Mouse (Mus musculus): Measurements from ENCODE around the gene B230118H07Rik.

Gene B230118H07Rik

DNA sequence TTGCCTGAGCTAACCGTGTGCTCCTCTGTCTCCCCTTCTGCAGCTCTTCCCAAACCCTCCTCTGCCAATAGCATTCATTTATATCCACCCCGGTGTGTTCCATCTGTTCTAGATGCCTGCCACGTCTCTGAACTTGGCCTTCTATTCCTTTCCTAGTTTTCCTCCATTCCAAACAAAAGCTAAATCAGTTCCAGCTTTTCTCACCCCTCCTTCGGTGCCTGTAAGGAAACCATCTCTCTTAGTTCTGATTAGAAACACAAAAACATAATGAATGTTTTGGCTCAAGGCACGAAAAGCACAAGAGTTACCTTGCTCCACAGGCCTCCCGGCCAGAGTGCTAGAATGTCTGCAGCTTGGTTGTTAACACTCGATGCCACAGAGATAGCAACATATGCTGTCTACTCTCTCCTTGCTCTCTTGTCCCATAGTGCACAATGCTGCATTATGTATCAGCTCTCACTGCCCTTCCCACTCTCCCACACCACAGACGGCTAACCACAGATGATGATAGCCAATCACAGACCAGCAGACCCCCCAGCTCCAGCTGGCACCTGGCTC, at the start of gene B230118H07Rik, which contains the start of gene Rag1:
B230118H07Rik (minus strand) TSS at position 419 of the 558 bp plus-strand sequence.
Rag1 (minus strand) TSS at position 388 of the 558 bp plus-strand sequence.
- CTCF ChIA-PET = interaction anchor here in 1 of 4 experiments (1.1 kb wide), 1 partner anchor 177 kb away, joined by 5 read pairs; no protein-coding TSS in a partner anchor

DNA sequence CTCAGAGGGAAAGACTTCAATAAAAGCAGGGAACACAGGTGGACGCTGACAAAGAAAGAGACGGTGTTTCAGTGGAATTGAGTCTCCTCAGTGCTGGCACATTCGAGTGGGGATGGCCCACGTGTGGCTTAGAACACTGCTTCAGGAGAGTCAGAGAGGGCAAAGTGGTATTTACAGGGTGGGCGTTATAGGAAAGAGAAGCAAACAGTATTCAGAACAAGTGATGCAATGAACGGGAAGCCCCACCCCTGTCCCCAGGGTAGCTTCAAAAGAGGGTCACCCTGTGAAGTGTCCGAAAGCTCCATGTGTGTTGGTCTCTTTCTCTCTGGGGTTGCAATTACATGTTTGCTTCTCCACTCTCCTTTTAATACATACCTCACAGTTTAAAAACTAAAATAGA, 46.3 kb upstream of the B230118H07Rik start:
- POLR2A ChIA-PET = no interaction called here
- CTCF ChIA-PET = interaction anchor here in 1 of 4 experiments (0.6 kb wide), 1 partner anchor 354 kb away, joined by 8 read pairs; no protein-coding TSS in a partner anchor

More for the DNA sequence above, at the start of gene B230118H07Rik, which contains the start of gene Rag1:
- POLR2A ChIA-PET = interaction anchor here in 2 of 4 experiments (0.6 to 1.5 kb wide), 2 partner anchors 49 to 161 kb away, joined by 3 read pairs; no protein-coding TSS in a partner anchor

DNA sequence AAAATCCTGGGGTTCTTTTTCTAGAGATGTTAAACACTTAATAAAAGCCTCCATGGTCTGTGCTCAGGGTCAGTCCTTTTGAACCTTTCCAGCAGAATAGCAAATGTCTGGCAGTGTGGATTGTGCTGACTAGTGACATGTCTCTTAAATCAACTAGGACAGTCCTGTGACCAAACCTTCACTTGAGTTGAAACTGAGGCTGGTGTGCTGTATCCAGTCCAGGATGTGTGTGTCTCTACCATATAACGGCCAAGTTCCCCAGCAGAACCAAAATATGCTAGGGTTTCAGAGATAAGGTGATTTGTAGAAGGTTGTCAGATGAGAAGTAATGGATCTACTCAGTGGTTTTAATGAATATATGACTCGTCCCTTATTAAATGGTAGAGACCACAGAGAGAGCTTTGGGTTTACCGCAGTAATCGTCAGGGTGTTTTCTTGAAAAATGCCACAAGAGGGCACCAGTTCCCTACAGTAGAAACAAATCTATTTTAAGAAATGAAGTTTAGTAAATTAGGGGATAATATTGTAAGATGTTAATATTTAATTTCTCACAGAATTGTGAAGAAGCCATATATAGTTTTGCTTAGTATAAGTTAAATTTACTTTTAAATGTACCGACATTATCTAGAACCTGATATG, 44.4 kb upstream of the B230118H07Rik start:
- ChIA-PET POLR2A (interaction anchor here in 2 of 4 experiments (0.7 to 1.0 kb wide), 2 partner anchors 14 kb away, joined by 3 read pairs; no protein-coding TSS in a partner anchor), CTCF (interaction anchor here in 3 of 4 experiments (0.6 to 2.0 kb wide), 23 partner anchors 10 to 884 kb away, joined by 3 to 10 read pairs (median 3); partner anchors contain the start of gene Traf6 (in 1 of the 3))

DNA sequence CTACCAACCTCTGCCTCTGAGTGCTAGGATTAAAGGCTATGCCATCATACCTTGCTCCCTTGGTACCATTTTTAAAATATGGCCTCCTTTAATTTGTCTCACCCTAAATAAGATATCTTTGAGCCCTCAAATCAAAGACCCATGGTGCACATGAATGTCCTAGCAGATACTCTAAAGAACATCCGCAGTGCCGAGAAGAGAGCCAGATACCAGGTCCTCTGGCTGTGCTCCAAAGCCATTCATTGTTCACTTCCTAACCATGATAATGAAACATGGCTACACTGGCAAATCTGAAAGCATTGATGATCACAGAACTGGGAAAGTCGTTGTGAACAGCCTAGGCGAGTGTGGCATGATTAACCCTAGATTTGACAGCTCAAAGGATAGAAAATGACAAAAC, 43.7 kb upstream of the B230118H07Rik start:
- CTCF ChIA-PET = interaction anchor here (0.7 to 2.0 kb wide), 10 partner anchors 15 to 355 kb away, joined by 3 to 6 read pairs (median 4); partner anchors contain the start of gene Traf6 (in 1 of the 4)
- POLR2A ChIA-PET = interaction anchor here in 1 of 4 experiments (1.0 kb wide), 1 partner anchor 14 kb away, joined by 3 read pairs; no protein-coding TSS in a partner anchor

DNA sequence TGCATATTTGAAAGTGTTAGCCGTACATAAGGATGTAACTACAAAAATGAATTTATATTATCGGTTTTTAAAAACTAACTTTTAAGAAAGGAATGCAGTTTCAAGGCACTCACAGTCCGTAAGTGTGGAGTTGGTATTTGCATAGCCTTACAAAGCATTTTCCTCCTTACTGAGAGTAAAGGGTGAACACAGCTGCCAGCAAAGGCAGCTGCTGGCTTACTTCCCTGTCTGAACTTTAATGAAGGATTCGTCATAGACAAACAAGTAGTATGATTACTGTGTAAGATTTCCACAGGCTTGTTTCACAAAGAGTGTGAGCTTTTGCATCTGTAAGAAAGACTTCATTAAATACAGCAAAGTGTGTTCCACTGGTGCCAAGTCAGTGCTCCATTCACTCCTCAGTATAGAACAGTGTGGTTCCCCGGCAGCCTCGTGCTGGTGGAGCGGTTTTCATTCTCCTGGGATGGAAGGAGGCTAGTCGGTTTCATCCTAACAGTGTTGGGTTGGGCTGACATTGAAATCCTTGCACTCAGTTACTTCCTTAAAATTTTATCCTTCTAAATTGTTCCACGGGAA, 41.0 kb upstream of the B230118H07Rik start:
- POLR2A ChIA-PET = no interaction called here

DNA sequence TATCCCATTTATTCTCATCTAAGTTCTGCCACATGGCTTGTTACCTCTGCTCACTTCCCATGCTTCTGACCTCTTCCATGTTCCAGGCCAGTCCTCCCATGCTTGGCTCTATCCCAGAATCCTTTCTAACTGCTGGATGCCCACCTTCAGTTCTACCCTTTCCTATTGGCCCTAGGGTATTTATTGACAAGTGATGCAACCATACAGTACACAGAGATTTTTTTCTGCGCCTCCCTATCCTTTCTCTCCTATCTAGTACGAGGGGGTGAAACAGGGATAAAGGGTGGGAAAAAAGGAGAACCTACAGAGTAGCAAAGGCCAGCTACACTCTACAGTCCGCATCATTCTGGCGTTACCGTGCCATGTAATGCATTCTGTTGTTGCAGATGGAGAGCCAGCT, 38.7 kb upstream of the B230118H07Rik start:
- ChIA-PET CTCF (no interaction called here), POLR2A (no interaction called here)

More for the DNA sequence above, 41.0 kb upstream of the B230118H07Rik start:
- CTCF ChIA-PET = no interaction called here

DNA sequence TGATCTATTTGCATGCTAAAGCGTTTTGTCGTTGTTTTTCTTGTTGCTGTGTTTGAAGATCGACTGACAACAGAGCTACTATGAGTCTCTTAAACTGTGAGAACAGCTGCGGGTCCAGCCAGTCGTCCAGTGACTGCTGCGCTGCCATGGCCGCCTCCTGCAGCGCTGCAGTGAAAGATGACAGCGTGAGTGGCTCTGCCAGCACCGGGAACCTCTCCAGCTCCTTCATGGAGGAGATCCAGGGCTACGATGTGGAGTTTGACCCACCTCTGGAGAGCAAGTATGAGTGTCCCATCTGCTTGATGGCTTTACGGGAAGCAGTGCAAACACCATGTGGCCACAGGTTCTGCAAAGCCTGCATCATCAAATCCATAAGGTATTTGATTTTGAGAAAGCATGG, 35.1 kb upstream of the B230118H07Rik start:
- POLR2A ChIA-PET = no interaction called here
- CTCF ChIA-PET = interaction anchor here in 1 of 4 experiments (0.6 kb wide), 1 partner anchor 21 kb away, joined by 7 read pairs; no protein-coding TSS in a partner anchor

DNA sequence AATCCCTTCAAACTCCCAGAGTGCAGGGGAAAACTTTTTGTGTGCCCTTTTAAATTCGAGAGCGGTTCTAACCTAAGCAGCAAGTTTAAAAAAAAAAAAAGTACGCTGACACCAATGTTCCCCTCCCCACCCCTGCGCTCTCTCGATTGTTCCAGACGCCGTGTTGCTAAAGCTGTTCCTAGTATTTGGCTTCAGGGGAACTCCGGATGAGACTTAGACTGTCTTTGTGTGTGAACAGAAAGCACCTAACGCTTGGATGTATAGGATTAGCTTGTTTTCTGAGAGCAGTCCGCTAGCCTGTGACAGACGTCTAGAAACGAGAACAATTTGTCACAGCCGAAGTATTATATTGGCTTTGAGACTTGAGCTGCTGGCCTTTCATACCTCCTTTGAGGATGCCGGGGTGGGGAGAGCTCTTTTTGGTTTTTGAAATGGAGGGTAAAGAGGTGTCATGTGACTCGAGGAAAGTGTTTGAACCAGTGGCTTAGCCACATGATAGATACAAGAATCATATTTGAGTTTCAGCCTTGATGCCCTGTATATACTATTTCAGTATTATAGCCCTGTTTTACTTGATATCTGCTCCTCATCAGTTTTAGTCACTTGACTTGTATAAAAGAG, 29.9 kb upstream of the B230118H07Rik start:
- CTCF ChIA-PET = interaction anchor here in 3 of 4 experiments (0.6 to 1.1 kb wide), 4 partner anchors 14 to 255 kb away, joined by 3 to 7 read pairs (median 4); no protein-coding TSS in a partner anchor
- POLR2A ChIA-PET = interaction anchor here (0.6 to 0.9 kb wide), 5 partner anchors 14 to 590 kb away, joined by 3 to 6 read pairs (median 3); no protein-coding TSS in a partner anchor

DNA sequence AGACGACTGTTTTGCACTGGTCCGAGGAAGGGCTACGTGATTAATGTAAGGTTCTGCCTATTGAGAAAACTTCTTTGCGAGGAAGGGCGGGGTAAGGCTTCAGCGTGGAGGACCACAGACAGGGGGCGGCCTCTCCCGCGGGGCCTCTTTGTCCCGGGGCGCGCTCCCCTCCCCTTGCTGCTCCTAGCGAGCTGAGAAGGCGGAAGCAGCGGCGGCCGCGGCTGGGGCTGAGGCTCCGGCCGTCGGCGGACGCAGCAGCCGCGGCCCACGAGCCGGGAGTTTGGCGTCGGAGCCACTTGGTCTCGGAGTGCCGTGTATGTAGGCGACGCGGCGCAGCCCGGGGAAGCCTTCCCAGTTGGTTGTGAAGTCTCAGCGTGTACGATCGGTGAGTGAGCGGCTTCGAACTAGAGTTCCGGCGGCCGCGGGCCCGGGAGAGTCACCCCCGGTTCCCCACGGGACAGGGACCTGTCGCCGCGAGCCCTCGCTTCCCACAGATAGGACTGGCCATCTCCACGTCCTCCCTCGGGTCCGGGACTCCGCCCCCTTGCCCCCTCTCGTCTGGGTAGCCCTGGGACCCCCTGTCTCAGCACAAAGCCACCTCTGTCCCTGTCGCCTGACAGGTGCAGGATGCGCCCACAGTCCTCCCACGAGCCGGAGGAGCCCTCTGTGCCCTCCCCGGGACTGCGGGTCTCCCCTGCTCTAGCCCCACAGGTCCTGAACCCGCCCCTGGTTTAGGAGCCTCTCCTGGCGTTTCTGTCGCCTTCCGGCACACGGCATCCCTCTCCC, 29.1 kb upstream of the B230118H07Rik start, which contains the start of gene Traf6:
Traf6 (plus strand) TSS at position 194 of the 786 bp plus-strand sequence.
- CTCF ChIA-PET = interaction anchor here (0.6 to 1.3 kb wide), 7 partner anchors 11 to 407 kb away, joined by 3 to 7 read pairs (median 3); no protein-coding TSS in a partner anchor
- POLR2A ChIA-PET = interaction anchor here (0.6 to 0.9 kb wide), 4 partner anchors 18 to 589 kb away, joined by 3 to 6 read pairs (median 3); no protein-coding TSS in a partner anchor

DNA sequence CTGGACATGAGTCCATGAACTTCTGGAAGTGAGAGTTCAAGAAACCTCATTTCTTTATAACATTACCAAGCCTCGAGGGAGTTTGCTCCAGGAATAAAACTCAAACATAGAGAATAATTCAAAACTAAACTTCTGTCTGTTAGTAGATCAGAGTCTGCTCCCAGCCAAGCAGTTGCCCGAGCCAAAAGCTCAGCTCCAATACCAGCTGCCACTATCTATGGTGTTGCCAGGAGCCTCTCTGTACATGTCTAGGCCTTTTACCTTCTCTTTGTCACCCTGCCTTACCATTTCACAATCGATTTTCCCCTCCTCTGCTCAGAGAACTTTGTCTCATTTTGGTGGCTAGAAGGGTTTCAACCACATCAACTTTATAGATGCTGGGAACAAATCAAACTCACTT, 24.2 kb upstream of the B230118H07Rik start:
- CTCF ChIA-PET = no interaction called here

DNA sequence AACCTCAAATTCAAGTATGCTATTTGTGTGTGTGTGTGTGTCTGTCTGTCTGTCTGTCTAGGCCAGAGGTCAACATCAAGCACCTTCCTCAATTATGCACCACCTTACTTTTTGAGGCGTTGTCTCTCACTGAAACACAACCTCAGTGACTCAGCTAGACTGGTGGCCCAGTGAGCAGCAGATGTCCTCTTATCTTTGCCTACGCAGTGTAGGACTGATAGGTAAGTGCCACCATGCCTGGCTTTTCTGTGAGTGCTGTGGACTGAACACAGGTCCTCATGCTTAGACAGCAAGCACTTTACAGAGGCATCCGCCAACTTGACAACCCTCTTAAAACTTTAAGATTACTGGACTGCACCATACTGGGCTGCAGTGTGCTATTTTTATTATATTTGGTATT, 19.4 kb upstream of the B230118H07Rik start:
- CTCF ChIA-PET = no interaction called here
- POLR2A ChIA-PET = no interaction called here

More for the DNA sequence above, 24.2 kb upstream of the B230118H07Rik start:
- POLR2A ChIA-PET = interaction anchor here in 1 of 4 experiments (0.6 kb wide), 1 partner anchor 87 kb away, joined by 3 read pairs; no protein-coding TSS in a partner anchor

DNA sequence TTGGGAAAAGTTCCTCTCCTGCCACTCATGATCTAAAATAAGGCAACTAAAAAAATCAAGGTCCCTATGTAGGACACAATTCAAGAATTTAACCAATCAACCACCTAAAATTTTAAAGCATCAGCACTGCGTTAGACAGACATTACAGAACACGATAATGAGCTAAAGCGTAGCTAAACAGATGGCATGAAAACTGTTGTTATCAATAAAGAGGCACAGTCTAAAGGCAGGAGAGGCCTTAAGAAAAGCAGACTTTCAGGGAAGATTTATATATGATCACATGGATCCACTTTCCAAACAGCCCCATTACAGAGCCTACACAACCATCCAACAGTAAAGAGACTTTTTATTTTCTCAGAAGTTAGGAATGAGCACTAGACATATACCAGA, 16.4 kb upstream of the B230118H07Rik start:
- POLR2A ChIA-PET = interaction anchor here in 1 of 4 experiments (0.8 kb wide), 1 partner anchor 767 kb away, joined by 3 read pairs; no protein-coding TSS in a partner anchor
- CTCF ChIA-PET = interaction anchor here (0.6 to 2.7 kb wide), 14 partner anchors 11 to 448 kb away, joined by 3 to 12 read pairs (median 4); no protein-coding TSS in a partner anchor

DNA sequence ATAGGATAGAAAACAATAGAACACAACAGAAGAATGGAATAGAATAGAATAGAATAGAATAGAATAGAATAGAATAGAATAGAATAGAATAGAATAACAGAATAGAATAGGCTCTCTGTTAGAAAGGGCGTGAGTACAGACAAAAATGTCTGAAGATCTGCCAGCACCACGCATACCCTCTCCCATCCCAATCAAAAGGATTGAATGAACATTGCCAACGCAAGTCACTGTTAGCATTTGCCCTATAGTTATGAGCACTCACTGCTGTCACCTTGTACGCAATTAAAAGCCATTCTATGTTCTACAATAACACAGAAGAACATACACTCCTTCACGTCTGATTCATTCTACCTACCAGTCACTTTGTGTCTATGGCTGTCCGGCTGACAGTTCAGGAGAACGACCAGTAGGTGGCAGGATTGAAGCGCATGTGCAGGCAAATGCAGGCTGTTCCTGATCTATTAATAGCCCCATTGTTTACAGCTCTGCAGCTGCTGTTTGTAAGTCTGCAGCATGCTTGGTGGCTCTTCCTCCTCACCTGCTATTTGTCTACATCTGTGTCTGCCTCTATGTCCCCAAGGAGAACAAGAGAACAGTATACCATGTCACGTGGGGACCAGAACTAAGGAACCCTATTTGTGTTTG, 15.8 kb upstream of the B230118H07Rik start:
- ChIA-PET CTCF (interaction anchor here (0.6 to 2.7 kb wide), 16 partner anchors 11 to 1241 kb away, joined by 3 to 12 read pairs (median 4); no protein-coding TSS in a partner anchor), POLR2A (interaction anchor here in 1 of 4 experiments (0.8 kb wide), 1 partner anchor 767 kb away, joined by 3 read pairs; no protein-coding TSS in a partner anchor)

DNA sequence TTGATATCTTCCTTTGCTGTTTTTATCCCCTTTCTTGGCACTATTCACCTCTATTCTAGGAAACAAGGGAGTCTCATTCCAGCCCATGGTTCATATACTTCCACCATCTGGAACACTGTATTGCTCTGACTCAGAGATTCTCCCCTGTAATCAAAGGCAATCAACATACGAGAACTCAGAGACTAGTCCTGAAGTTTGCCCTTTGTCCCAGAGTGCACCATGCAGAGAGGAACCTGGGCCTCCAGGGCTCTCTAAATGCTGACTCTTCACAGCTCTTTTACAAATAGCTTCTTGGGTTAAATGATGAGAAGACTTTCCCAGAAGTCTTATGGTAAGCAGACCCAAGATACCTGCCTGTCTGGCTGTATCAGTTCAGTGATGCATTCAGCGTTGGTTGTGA, 11.2 kb upstream of the B230118H07Rik start:
- ChIA-PET POLR2A (no interaction called here), CTCF (no interaction called here)

DNA sequence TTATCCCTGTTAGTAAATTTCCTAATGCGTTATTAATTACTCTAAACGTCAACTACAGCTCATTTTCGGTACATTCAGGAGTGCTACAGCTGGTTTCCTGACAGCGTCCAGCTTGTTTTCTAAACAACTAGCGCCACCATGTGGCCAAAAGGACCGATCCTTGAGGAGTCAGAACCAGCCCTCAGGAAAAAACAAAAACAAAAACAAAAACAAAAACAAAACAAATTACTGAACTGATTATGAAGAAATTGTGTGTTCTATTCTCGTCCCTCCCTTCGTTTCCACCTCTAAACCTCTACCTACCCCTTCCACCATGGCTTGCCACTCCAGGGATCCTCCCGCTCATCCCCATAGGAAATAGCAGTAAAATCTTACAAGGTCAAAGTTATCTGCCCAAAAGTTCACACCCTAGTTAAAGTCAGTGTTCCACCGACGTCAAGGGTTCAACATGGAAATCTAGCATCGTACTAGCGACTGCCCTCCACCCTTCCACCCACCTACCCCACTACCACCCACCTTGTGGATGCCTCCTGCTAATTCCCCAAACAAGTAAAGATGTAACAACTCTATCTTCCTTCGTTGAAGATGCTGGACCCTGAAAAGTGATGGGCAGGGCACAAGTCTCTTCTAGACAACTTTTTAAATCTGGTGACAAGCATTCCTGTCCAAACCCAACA, 3.7 kb upstream of the B230118H07Rik start:
- ChIA-PET CTCF (interaction anchor here (0.5 to 1.4 kb wide), 29 partner anchors 10 to 1229 kb away, joined by 3 to 23 read pairs (median 3); no protein-coding TSS in a partner anchor), POLR2A (interaction anchor here in 1 of 4 experiments (0.6 kb wide), 1 partner anchor 116 kb away, joined by 3 read pairs; no protein-coding TSS in a partner anchor)

DNA sequence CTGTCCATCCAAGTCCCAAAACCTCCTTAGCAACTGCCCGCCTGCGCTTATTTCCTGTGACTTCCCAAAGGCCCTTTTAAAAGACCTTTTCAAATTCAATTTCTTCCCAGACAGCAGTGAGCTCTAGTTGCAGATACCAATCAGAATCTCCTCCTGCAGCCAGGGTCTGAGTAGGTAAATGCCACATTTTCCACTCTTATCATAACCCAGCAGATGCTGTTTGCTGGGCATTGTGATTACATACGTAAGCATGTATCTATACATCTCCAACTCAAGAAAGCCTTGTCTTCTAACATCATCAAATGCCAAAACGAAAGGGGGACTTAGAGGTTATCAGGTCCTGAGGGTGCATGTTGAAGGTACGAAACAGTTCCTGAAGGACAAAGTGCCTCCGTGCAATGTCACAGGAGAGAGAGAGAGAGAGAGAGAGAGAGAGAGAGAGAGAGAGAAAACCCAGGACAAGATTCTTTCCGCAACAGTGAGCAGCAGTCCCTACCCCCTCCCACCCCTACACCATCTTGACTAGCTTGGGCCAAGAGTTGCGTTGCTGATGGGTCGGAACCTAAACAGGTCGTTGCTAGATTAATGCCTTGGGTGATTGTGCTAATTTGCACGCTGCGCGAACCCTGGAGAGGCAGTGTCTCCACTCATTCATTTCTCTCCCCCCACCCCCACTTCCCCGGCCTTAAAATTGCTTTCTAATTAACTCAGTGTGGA, 3.0 kb upstream of the B230118H07Rik start:
- ChIA-PET POLR2A (interaction anchor here in 1 of 4 experiments (0.6 kb wide), 1 partner anchor 115 kb away, joined by 3 read pairs; no protein-coding TSS in a partner anchor), CTCF (interaction anchor here (0.5 to 1.4 kb wide), 27 partner anchors 9 to 1229 kb away, joined by 3 to 23 read pairs (median 3); no protein-coding TSS in a partner anchor)
